Mouse (Mus musculus) gonadal fat pad, adult 2 months (tissue): ENCODE data around the gene Cbx6. TPM values are rescaled to one million over a fixed set of nuclear protein-coding genes. Genes with fewer than 3 reads are reported as not detected.

Experiments
- polyA plus RNA-seq: library from polyadenylated mRNA; depleted of rRNA; stranded (reverse); fragments of >200 nt; gene quantifications from 2 replicates; pipeline ENCODE4 v1.2.3, GENCODE M21; 2012; rRNA removed

Gene Cbx6
- polyA plus RNA-seq, 1 experiment: 56.9 TPM

Other genes starting within 250 kb of the Cbx6 start
- gene Dmc1, start 229.6 kb downstream of the Cbx6 start, polyA plus RNA-seq: 0.41 and 0.50 TPM in 2 replicates
- 2.6 and 2.7 TPM in 2 replicates for gene Fam227a, start 175.7 kb downstream of the Cbx6 start, polyA plus RNA-seq
- 8.6 and 16.0 TPM in 2 replicates for gene Cby1, start 175.5 kb downstream of the Cbx6 start, polyA plus RNA-seq
- gene Tomm22, start 163.8 kb downstream of the Cbx6 start, polyA plus RNA-seq: 44.6 and 54.0 TPM in 2 replicates
- gene Josd1, start 146.8 kb downstream of the Cbx6 start, polyA plus RNA-seq: 23.7 and 24.3 TPM in 2 replicates
- gene Gtpbp1, start 143.8 kb downstream of the Cbx6 start, polyA plus RNA-seq: 27.7 and 37.8 TPM in 2 replicates
- gene Sun2, start 92.2 kb downstream of the Cbx6 start, polyA plus RNA-seq: 72.1 and 91.4 TPM in 2 replicates
- gene Dnal4, start 56.8 kb downstream of the Cbx6 start, polyA plus RNA-seq: 41.4 and 42.0 TPM in 2 replicates
- 2.7 and 5.8 TPM in 2 replicates for gene Nptxr, start 29.9 kb downstream of the Cbx6 start, polyA plus RNA-seq
- gene Npcd, start 451 bp downstream of the Cbx6 start, polyA plus RNA-seq: 0.12 TPM in 1 of 2 replicates, not detected in the other
- gene Apobec3, start 57.0 kb upstream of the Cbx6 start, polyA plus RNA-seq: 47.7 and 56.4 TPM in 2 replicates
- 27.2 and 31.5 TPM in 2 replicates for gene Cbx7, start 136.4 kb upstream of the Cbx6 start, polyA plus RNA-seq
- 25.8 and 26.8 TPM in 2 replicates for gene Pdgfb, start 180.3 kb upstream of the Cbx6 start, polyA plus RNA-seq